In the genomic region with DNA sequence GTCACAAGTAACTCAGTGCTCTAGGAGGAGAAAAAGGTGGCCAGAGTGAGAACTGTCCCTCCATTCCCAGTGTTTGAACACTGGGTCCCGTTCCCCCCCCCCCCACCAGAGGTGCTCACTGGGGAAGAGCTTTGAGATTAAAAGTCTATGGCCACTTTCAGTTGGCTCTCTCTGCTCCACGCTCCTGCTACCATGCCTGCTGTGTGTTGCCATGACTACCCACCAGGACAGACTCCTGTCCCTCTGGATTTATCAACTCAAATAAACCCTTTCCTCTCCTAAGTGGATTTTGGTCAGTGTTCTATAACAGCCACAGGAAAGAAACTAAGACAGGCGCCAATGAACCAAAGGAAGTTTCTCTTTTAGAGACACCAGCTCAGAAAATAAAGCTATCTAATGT, we compare ENCODE assay signal across 22 mouse cellular contexts.
DNase-seq lines count a peak whose midpoint lies in the region; ATAC-seq and TF ChIP-seq lines count a peak whose summit lies in the region.
"Had no signal": no experiment of that assay in that cellular context is flagged by ENCODE, and none has a peak within 500 bp of the region (broad histone marks: within the 10 kb centered on the region; RNA-seq: fewer than 3 reads in every experiment).

No protein-coding gene starts in this region.

- ATAC-seq in forebrain, embryonic 14.5 days = peak; percentile 37; the same call in 1 of the 2 replicates
- no peak for ATAC-seq in forebrain, embryonic 16.5 days
- ATAC-seq in midbrain, postnatal 0 days (ENCODE audit: low FRiP score) = peak; percentile 31; the same call in 1 of the 2 replicates
- ATAC-seq in intestine, embryonic 16.5 days = no peak

- H3K9me3 ChIP-seq in forebrain, embryonic 14.5 days (replicated peaks; ENCODE audit: control insufficient read depth, low read length) = no peaks in the 10 kb centered on the region
- no peaks in the 10 kb centered on the region for H3K9me3 ChIP-seq in forebrain, embryonic 16.5 days (ENCODE audit: control insufficient read depth, low read length)
- H3K9me3 ChIP-seq in midbrain, embryonic 10.5 days (replicated peaks) = no peaks in the 10 kb centered on the region
- H3K9me3 ChIP-seq in midbrain, postnatal 0 days (ENCODE audit: low read length) = no peaks in the 10 kb centered on the region
- H3K9me3 ChIP-seq in intestine, embryonic 16.5 days (ENCODE audit: control insufficient read depth, low read length) = no peaks in the 10 kb centered on the region
- H3K9me3 ChIP-seq: embryonic facial prominence, embryonic 13.5 days; hindbrain, embryonic 15.5 days; limb, embryonic 15.5 days; liver, embryonic 15.5 days; neural tube, embryonic 13.5 days had no signal

- H3K27ac ChIP-seq in forebrain, embryonic 14.5 days (ENCODE audit: low read depth, low read length) = no peak overlapping the region
- H3K27ac ChIP-seq in forebrain, embryonic 16.5 days (ENCODE audit: low read length) = no peak overlapping the region
- H3K27ac ChIP-seq in midbrain, embryonic 10.5 days (replicated peaks) = no peak overlapping the region
- no peak overlapping the region for H3K27ac ChIP-seq in midbrain, postnatal 0 days (ENCODE audit: low read depth, low read length)
- H3K27ac ChIP-seq in intestine, embryonic 16.5 days (ENCODE audit: low read length) = no peak overlapping the region
- H3K27ac ChIP-seq: embryonic facial prominence, embryonic 13.5 days; hindbrain, embryonic 15.5 days; kidney, postnatal 0 days; limb, embryonic 15.5 days; liver, embryonic 15.5 days; macrophage; neural tube, embryonic 13.5 days had no signal

- DNase-seq in forebrain, embryonic 14.5 days (ENCODE audit: low spot score) = peak; percentile 32
- DNase-seq in brain, embryonic 14.5 days (ENCODE audit: low read depth) = peak; percentile 60
- DNase-seq in midbrain, embryonic 10.5 days (ENCODE audit: low spot score) = peak; percentile 48
- no peak for DNase-seq in midbrain, postnatal 0 days (ENCODE audit: low spot score)
- no peak for DNase-seq in right cerebral cortex, postnatal 4 days
- DNase-seq: adrenal gland, adult 2 months; B cell, adult 2 months; cerebellum, adult 9-10 months; gastrocnemius, postnatal 14 days; kidney, adult 11 months; layer of hippocampus, postnatal 36 days; right cerebral cortex, postnatal 25 days; thymus, adult 2 months had no signal

- H3K4me1 ChIP-seq in forebrain, embryonic 14.5 days (ENCODE audit: control insufficient read depth, insufficient read depth, low read length) = 0 out of 2 replicates have a peak, but pooled peaks cover 2% of the 10 kb centered on the region
- H3K4me1 ChIP-seq in forebrain, embryonic 16.5 days (replicated peaks; ENCODE audit: control insufficient read depth, insufficient read depth, low read length) = no peaks in the 10 kb centered on the region
- peaks cover 12% of the 10 kb centered on the region for H3K4me1 ChIP-seq in midbrain, embryonic 10.5 days
- H3K4me1 ChIP-seq in midbrain, postnatal 0 days (ENCODE audit: insufficient read depth, low read length) = no peaks in the 10 kb centered on the region; the same call in 1 of the 2 replicates
- H3K4me1 ChIP-seq in intestine, embryonic 16.5 days (ENCODE audit: control insufficient read depth, insufficient read depth, low read length) = no peaks in the 10 kb centered on the region
- H3K4me1 ChIP-seq: embryonic facial prominence, embryonic 13.5 days; limb, embryonic 15.5 days; liver, embryonic 15.5 days had no signal

- H3K9ac ChIP-seq in forebrain, embryonic 14.5 days (ENCODE audit: low read length) = no peak overlapping the region
- no peak overlapping the region for H3K9ac ChIP-seq in forebrain, embryonic 16.5 days (replicated peaks; ENCODE audit: low read depth, low read length)
- H3K9ac ChIP-seq in midbrain, postnatal 0 days (replicated peaks; ENCODE audit: low read length, poor library complexity, severe bottlenecking) = no peak overlapping the region
- H3K9ac ChIP-seq in intestine, embryonic 16.5 days (ENCODE audit: low read depth, low read length) = no peak overlapping the region
- H3K9ac ChIP-seq: embryonic facial prominence, embryonic 13.5 days; hindbrain, embryonic 15.5 days; limb, embryonic 15.5 days; liver, embryonic 15.5 days; neural tube, embryonic 13.5 days had no signal

- H3K4me2 ChIP-seq in forebrain, embryonic 14.5 days (ENCODE audit: low read length) = no peak overlapping the region
- H3K4me2 ChIP-seq in forebrain, embryonic 16.5 days (ENCODE audit: low read length) = no peak overlapping the region
- H3K4me2 ChIP-seq in midbrain, postnatal 0 days (ENCODE audit: low read depth, low read length, poor library complexity, severe bottlenecking) = no peak overlapping the region
- H3K4me2 ChIP-seq in intestine, embryonic 16.5 days (ENCODE audit: low read depth, low read length) = no peak overlapping the region
- H3K4me2 ChIP-seq: embryonic facial prominence, embryonic 13.5 days; hindbrain, embryonic 15.5 days; limb, embryonic 15.5 days; liver, embryonic 15.5 days; neural tube, embryonic 13.5 days had no signal

- H3K36me3 ChIP-seq in forebrain, embryonic 14.5 days (ENCODE audit: control insufficient read depth, insufficient read depth, low read length) = no peaks in the 10 kb centered on the region
- no peaks in the 10 kb centered on the region for H3K36me3 ChIP-seq in forebrain, embryonic 16.5 days (ENCODE audit: control insufficient read depth, insufficient read depth)
- H3K36me3 ChIP-seq in midbrain, embryonic 10.5 days = no peaks in the 10 kb centered on the region
- H3K36me3 ChIP-seq in midbrain, postnatal 0 days (ENCODE audit: insufficient read depth, low read length) = no peaks in the 10 kb centered on the region
- H3K36me3 ChIP-seq in intestine, embryonic 16.5 days (ENCODE audit: control insufficient read depth, insufficient read depth, low read length) = peaks cover 3% of the 10 kb centered on the region; the same call in 1 of the 2 replicates
- H3K36me3 ChIP-seq: hindbrain, embryonic 15.5 days; limb, embryonic 15.5 days; liver, embryonic 15.5 days; neural tube, embryonic 13.5 days had no signal

- H3K27me3 ChIP-seq in forebrain, embryonic 14.5 days (replicated peaks; ENCODE audit: control insufficient read depth, insufficient read depth, low read length) = no peaks in the 10 kb centered on the region
- H3K27me3 ChIP-seq in forebrain, embryonic 16.5 days (replicated peaks; ENCODE audit: control insufficient read depth, insufficient read depth, low read length) = no peaks in the 10 kb centered on the region
- H3K27me3 ChIP-seq in midbrain, embryonic 10.5 days (ENCODE audit: low read depth, poor library complexity, severe bottlenecking) = no peaks in the 10 kb centered on the region
- no peaks in the 10 kb centered on the region for H3K27me3 ChIP-seq in midbrain, postnatal 0 days (ENCODE audit: insufficient read depth, low read length)
- H3K27me3 ChIP-seq in intestine, embryonic 16.5 days (replicated peaks; ENCODE audit: control insufficient read depth, insufficient read depth, low read length) = no peaks in the 10 kb centered on the region
- H3K27me3 ChIP-seq: embryonic facial prominence, embryonic 13.5 days; hindbrain, embryonic 15.5 days; limb, embryonic 15.5 days; liver, embryonic 15.5 days; neural tube, embryonic 13.5 days had no signal

- no peak for TF ChIP-seq CTCF in brain, embryonic 14.5 days (IDR thresholded peaks at IDR 0.05; ENCODE audit: borderline replicate concordance, extremely low read depth, insufficient read depth, insufficient read length)
- TF ChIP-seq CTCF in midbrain, postnatal 0 days (IDR thresholded peaks at IDR 0.05) = no peak

- WGBS in forebrain, embryonic 14.5 days = 10% methylated on average over 3 of the region's 3 CpGs
- 10% methylated on average over 3 of the region's 3 CpGs for WGBS in forebrain, embryonic 16.5 days
- WGBS in midbrain, embryonic 10.5 days = 12% methylated on average over 3 of the region's 3 CpGs
- 15% methylated on average over 3 of the region's 3 CpGs for WGBS in midbrain, postnatal 0 days
- 35% methylated on average over 3 of the region's 3 CpGs for WGBS in intestine, embryonic 16.5 days

- no peak overlapping the region for H3K4me3 ChIP-seq in forebrain, embryonic 14.5 days (ENCODE audit: low read depth, low read length)
- H3K4me3 ChIP-seq in forebrain, embryonic 16.5 days (replicated peaks; ENCODE audit: low read length) = no peak overlapping the region
- H3K4me3 ChIP-seq in midbrain, embryonic 10.5 days = no peak overlapping the region
- no peak overlapping the region for H3K4me3 ChIP-seq in midbrain, postnatal 0 days (ENCODE audit: low read depth, low read length)
- H3K4me3 ChIP-seq in intestine, embryonic 16.5 days (ENCODE audit: low read length) = no peak overlapping the region
- H3K4me3 ChIP-seq: embryonic facial prominence, embryonic 13.5 days; hindbrain, embryonic 15.5 days; limb, embryonic 15.5 days; liver, embryonic 15.5 days; neural tube, embryonic 13.5 days had no signal

- no peak for TF ChIP-seq POLR2A in brain, embryonic 14.5 days (IDR thresholded peaks at IDR 0.05; ENCODE audit: borderline replicate concordance, extremely low read depth, insufficient read depth, insufficient read length, poor library complexity, severe bottlenecking)

Comparison
In these comparisons a context has a peak if more than half of its experiments do, and no peak if none do; other contexts are left out.
1. ATAC-seq: peak in forebrain, embryonic 14.5 days (single experiment) and midbrain, postnatal 0 days (single experiment); none in forebrain, embryonic 16.5 days (single experiment) and intestine, embryonic 16.5 days (single experiment).
2. DNase-seq: peak in forebrain, embryonic 14.5 days (single experiment), brain, embryonic 14.5 days (single experiment) and midbrain, embryonic 10.5 days (single experiment); none in midbrain, postnatal 0 days (single experiment) and right cerebral cortex, postnatal 4 days (single experiment).